Mouse (Mus musculus) NIH3T3 (cell line): ENCODE results near the gene Ctnnd1.

ENCODE experiments used
- DNase-seq: peaks from one replicate; pipeline ENCODE4 v3.0.0-alpha.2; 2012; ENCODE audit warnings: low read depth

Ctnnd1 gene

DNA sequence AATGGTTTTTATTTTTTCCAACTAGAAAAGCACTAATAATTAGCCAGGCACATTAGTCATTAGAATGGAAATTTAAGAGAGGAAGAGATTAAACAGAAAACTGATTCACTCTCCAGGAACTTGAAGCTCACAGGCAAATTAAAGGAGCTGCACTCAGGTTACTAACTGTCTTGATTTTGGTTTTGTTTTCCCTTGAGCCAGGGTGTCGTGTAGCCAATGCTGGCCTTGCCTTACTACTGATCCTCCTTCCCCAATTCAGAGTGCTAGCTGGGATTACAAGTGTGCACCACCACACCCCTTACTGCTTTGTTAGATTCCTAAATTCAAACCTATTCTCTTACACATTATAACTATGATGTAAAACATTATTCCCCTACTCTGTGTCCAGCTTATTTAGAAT, 42.7 kb downstream of the Ctnnd1 start:
- no peak for DNase-seq

DNA sequence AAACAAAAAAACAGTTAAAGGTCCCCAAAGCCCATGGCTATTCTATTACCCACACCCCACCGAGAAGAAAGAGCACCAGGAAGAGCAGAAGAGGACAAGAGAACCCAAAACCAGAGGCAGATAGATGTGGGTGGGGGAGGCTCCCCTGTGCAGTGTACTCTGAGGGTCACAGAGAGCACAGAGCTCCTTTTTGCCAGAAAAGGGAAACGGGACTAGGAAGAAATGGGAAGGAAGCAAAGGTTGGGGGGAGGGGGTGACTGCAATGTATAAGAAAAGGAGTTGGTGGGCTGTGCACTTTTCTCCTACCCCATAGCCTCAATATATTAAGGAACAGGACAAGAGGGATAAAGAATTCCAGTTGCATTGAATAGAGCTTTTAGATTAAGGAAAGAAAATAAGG, 49.6 kb downstream of the Ctnnd1 start:
- DNase-seq = no peak

DNA sequence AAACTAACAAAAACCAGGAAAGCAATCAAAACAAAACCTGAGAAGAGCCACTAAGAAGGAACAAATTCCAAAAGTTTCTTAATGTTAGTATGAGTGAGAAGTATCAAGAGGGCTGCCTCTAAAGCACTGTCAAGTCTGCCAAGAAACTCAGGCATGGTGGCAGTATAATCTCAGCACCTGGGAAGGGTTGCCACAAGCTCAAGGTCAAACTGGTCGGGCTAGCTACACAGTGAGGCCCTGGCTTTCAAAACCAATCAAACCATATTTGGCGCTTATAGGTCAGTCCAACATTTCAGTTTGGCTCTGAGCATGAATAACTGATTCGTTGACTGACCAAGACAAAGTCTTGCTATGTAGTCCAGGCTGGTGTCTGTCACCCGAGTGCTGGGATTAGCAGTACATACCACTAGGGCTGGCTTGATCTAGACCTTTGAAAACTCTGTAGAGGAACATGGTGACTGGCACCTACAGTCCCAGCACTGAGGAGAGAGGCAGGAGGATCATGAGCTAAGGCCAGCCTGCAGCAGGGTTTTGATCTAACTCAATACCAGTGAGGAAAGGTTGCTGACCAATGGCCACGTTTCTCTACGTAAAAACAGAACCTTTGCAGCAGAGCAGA, 51.2 kb downstream of the Ctnnd1 start:
- DNase-seq = no peak

DNA sequence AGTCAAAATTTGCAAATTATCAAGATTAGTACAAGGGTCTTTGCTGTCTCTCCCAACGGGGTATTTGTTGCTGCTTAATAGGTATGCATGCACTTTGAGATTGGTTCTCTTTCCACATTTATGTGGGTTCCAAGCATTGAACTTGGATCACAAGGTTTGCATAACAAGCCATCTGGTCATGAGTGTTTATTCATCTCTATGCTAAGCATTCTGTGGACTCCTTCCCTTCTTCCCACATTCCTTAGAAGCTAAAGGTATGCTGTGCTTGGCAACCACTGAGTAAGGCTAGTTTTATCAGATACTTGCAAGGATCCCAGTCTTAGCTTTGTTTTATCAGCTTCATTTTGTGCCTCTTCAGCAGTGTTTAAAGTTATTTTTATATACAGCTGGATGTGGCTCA, 53.4 kb downstream of the Ctnnd1 start:
- no peak for DNase-seq

DNA sequence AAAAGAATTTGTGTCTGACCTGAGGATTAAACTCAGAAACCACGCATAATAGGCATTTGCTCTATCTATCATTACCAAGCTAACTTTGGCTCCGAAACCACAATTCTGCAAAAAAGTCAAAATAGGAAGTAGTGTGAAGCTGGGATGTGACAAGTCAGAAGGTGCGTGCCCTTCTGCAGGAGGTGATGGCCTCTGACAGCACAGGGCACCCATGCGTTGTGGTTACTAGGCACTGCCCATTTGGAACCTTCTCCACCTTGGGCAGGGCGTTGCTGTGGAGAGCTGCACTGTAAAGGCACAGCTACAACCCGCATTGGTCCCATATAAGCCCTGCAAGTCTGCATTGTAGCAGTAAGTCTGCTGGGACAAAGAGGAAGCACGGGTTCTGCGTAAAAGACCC, 57.8 kb downstream of the Ctnnd1 start:
- DNase-seq = no peak

DNA sequence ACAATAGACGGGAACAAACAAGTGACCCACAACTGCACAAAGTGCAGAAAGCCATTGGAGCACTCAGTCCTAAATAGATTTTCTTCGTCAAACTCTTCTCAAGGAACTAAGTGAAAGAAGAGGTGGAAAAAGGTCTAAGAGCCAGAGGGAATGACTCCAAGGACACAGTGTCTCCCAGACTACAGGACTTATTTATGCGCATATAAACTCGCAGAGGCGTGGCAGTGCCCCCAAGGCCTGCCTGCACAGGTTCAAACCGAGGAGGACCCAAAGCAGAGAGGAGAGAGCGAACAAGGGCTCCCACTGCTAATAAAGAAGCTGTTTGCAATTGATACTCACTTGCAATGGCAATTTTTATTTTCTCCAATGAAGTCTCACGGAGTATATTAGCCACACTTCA, 64.9 kb downstream of the Ctnnd1 start:
- no peak for DNase-seq

DNA sequence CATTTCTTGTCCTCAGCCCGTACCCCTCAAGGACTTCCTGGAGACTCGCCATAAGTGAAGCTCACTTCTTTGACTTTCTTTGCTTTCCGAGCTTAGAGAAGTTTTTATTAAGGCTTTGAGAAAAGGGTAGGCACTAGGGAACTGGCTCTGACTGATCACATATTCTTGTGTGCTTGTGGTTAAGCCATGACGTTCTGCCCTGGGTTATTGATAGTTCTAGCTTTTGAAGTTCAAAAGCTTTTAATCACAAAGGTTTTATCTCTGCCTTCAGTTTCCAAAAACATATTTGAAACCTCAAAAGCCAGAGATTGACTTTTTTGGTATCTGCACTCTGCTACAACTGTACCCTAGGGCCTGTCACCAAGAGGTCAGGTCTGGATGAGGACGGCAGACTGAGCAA, 68.3 kb downstream of the Ctnnd1 start:
- DNase-seq = no peak

DNA sequence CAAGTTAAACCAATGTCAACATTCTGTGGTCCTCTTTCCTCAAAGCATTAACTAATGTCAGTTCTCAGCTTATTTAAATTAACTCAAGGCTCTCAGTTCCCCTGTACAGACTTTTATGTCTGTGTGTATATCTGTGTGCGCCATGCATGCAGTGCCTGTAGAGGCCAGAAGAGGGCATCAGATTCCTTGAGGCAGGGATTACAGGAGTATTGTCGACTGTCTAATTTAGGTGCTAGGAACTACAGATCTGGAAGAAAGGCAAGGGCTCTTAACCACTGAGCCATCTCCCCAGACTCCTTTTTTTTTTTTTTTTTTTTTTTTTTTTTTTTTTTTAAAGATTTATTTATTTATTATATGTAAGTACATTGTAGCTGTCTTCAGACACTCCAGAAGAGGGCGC, 69.4 kb downstream of the Ctnnd1 start:
- peak; percentile 14 for DNase-seq

DNA sequence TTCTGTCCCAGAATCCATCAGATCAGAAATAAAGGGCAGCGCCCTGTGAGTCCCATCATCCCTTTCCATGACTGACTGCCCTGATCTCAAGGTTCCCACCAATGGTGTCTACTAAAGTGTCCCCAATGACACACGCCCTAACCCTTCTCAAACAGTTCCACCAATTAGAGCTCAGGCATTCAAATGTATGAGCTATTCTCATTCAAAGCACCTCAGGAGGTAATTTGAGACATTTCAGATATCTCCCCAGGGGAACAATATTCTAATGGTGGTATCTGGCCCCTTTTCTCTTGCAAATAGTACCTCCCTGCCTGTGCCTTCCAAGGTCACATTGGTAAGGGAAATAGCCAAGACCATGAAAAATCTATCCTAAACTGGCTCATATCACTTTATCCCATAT, 71.3 kb downstream of the Ctnnd1 start:
- DNase-seq = no peak

DNA sequence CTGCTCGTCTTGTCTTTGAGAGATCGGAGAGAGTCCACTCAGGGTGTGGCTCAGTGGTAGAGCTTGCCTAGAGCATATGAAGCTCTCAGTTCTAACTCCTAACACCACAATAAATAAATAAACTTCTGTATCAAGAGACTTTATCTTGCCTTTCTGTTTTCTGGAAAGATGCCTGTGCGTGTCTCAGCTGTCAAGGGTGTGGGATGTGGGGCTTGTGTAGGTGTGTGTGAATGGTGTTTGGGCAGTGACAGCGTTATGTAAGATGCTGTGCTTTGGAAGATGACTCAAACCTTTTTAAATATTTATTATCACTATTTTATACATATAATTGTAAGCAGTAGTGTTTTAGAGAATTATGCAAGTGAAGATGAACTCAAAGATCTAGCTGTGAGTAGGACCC, 76.4 kb downstream of the Ctnnd1 start:
- DNase-seq = no peak

DNA sequence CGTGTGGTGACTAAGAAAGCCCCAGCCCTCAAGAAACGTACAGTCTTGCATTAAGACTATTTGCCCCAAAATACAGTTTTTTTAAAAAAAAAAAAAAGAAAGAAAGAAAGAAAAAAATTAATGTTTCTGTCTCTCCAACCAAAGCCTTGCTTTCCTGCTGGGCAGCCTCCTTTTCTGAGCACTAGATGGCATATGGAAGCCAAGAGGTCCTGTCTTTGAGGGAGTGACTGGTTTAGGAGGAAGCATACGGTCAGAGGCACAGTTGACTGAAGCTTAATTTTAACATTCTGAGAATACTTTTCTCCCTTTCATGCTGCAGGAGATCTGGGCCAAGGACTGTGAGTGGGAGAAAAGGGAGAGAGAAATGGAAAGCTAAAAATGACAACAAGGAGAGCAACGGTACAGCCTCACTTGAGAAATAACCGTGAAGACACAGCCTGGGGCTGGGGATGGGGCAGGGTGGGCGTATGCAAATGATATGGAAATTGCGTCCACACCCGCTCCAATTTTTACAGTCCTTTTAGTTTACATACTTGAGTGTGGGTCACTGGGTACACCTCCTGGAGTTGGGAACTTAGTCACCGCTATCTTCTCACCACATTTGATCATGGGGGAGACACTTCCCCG, 93.6 kb downstream of the Ctnnd1 start:
- peak; percentile 60 for DNase-seq

DNA sequence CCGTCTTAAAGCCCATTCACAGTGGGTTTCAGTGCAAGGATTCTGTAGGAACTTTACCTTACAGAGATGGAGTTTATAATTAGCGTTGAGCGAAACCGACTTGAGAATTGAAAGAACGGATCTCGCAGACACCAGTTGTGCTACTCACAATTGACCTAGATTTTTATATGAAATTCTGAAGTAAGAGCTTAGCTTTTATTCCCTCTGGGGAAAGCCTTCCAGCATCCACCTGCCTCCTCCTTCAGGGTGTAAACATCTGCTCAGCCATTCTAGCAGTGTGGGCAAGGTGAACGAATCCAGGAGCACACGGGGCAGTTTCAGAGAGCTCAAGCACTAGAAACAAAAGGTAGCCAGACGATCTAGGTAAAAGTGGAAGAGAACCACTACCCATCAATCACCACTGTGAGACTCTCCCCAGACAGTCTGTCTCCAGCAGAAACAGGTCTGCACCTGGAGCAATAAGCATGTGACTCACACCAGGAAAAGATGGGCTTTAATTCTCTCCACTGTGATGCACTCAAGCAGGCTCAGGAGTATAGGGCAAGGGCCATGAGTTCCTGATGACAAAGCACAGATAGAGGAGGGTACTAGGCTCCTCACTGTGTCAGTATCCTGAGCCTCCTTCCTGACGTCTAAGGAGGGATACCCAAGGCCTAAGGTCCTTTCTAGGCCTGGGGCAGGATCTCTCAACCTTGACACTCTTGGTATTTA, 99.0 kb downstream of the Ctnnd1 start:
- no peak for DNase-seq
